ENCODE assay signal across 14 mouse cellular contexts in the genomic region with DNA sequence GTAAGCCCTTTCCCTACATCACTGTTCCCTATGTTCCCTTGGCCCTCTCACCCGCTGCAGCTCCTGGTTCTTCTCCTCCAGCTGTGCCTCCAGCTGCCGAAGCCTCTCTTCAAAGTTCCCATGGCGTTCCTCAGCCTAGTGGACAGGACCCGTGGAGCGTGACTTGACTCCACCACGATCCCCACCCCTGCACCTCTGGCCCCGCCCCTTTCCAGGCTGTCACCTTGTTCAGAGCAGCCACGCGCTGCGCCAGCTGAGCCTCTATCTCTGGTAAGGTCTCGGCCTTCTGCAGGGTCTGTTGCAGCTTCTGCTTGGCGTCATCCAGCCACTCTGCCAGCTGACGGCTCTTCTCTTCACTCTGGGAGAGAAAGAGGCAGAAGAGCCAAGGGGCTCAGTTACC. TPM values are rescaled to one million over a fixed set of nuclear protein-coding genes. Genes with fewer than 3 reads are reported as not detected.
"Had no signal": no experiment of that assay in that cellular context is flagged by ENCODE, and none has a peak within 500 bp of the region (broad histone marks: within the 10 kb centered on the region; RNA-seq: fewer than 3 reads in every experiment).

No protein-coding gene starts in this region.

- DNase-seq: kidney, postnatal 10 days; left cerebral cortex, postnatal 4 days; lung, adult 18-20 months; lung, postnatal 4 days; right cerebral cortex, adult 18-20 months; right cerebral cortex, postnatal 25 days; thymus, adult 2 months; thymus, postnatal 25 days had no signal

- H3K36me3 ChIP-seq: limb, embryonic 13.5 days had no signal

- H3K27ac ChIP-seq: layer of hippocampus, adult 2 months; limb, embryonic 13.5 days; liver, embryonic 14.5 days had no signal

- H3K9ac ChIP-seq: limb, embryonic 13.5 days; liver, embryonic 14.5 days had no signal

- H3K4me2 ChIP-seq: limb, embryonic 13.5 days; midbrain, embryonic 11.5 days had no signal

- H3K4me3 ChIP-seq: layer of hippocampus, adult 2 months; limb, embryonic 13.5 days had no signal

- H3K4me1 ChIP-seq: limb, embryonic 13.5 days had no signal

- H3K9me3 ChIP-seq: limb, embryonic 13.5 days had no signal

- ATAC-seq: lung, postnatal 0 days had no signal

RNA-seq across cellular contexts. Expression of a gene that starts 10.7 kb away (rescaled TPM):
- polyA plus RNA-seq: liver, adult 2 months had no signal

RNA-seq across cellular contexts. Expression of a gene that starts 14.3 kb away (rescaled TPM):
- polyA plus RNA-seq: liver, adult 2 months; lung, postnatal 0 days had no signal

RNA-seq across cellular contexts. Expression of a gene that starts 21.0 kb away (rescaled TPM):
- polyA plus RNA-seq: liver, adult 2 months had no signal
